Mouse (Mus musculus): Measurements from ENCODE around the gene Tle3.

- no peak for TF ChIP-seq CTCF (IDR thresholded peaks at IDR 0.05; ENCODE audit: control insufficient read depth, insufficient read depth, insufficient read length)
- TF ChIP-seq MYOD1 (IDR thresholded peaks at IDR 0.05; ENCODE audit: control insufficient read depth, insufficient read length, low read depth): no peak
- no peak for TF ChIP-seq USF1 (IDR thresholded peaks at IDR 0.05; ENCODE audit: low read depth)
- no peak for TF ChIP-seq FOSL1 (IDR thresholded peaks at IDR 0.05; ENCODE audit: insufficient read depth, low read length, poor library complexity, severe bottlenecking)
Measured at GRCm38 (mm10) chr9:61395071-61395470, 22.9 kb downstream of the Tle3 start.
